Mouse (Mus musculus): ENCODE results near the gene Mecom. TPM values are rescaled to one million over a fixed set of nuclear protein-coding genes. Genes with fewer than 3 reads are reported as not detected.

Gene Mecom
- polyA plus RNA-seq, 1 experiment from 2014 or later, result 32.7 TPM

DNA sequence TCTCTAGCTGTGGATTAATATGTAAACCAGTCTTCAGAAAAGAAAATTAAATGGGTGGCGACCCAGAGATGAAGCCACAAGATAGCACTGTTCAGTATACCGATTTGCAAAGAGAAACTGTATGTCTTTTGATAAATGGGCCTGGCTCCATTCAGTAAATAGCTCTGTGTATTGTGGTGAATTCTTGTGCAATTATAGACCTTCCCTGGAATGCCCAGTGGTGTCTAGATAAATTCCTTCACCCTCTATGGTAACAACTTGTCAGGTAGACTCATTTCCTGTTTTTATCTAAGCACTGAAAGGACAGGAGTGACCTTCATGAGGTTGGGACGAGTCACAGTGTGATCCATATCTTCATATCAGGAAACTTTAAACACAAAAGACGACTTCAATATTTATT lies 571.2 kb downstream of the Mecom start:
- Histone ChIP-seq H3K27ac (ENCODE audit: low read depth, low read length) (no peak overlapping the region), H3K27me3 (ENCODE audit: control insufficient read depth, insufficient read depth, low read length) (no peaks in the 10 kb centered on the region), H3K9ac (ENCODE audit: low read length) (no peak overlapping the region), H3K4me1 (ENCODE audit: control insufficient read depth, insufficient read depth, low read length) (no peaks in the 10 kb centered on the region), H3K4me2 (no peak overlapping the region), H3K4me3 (ENCODE audit: low read depth, low read length) (no peak overlapping the region), H3K36me3 (ENCODE audit: control insufficient read depth, insufficient read depth, low read length) (no peaks in the 10 kb centered on the region), H3K9me3 (ENCODE audit: control insufficient read depth, low read length) (no peaks in the 10 kb centered on the region)
- ATAC-seq (ENCODE audit: low FRiP score) (no peak), DNase-seq (ENCODE audit: low spot score, missing footprints) (no peak)
- 87% methylated on average over 4 of the region's 4 CpGs for WGBS

DNA sequence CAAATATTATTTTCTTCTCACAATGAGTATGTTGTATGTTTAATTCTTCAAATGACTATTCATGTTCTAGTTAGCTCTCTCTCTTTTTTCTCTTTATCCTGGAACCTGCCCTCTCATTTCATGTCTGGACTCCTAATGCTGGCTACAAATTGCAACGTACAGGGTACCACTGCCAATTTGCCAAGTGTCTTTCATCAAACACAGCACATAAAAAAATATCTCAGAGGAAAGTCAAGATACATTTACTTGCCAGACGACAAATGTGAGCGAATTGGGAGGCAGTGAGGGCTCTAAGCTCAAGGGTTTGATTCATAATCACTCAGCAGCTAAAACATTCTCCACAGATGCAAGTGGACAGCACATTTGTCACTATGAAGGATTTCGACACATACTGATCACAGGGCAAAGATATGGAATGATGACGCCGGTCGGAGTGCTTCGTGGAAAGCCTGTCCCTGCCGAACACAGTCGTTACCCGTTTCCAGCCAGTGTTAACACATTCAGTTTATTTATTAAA lies 579.3 kb downstream of the Mecom start:
- 93% methylated on average over 11 of the region's 11 CpGs for WGBS
- Histone ChIP-seq H3K27ac (ENCODE audit: low read depth, low read length) (no peak overlapping the region), H3K36me3 (ENCODE audit: control insufficient read depth, insufficient read depth, low read length) (no peaks in the 10 kb centered on the region), H3K27me3 (ENCODE audit: control insufficient read depth, insufficient read depth, low read length) (no peaks in the 10 kb centered on the region), H3K4me2 (no peak overlapping the region), H3K4me1 (ENCODE audit: control insufficient read depth, insufficient read depth, low read length) (no peaks in the 10 kb centered on the region), H3K9me3 (ENCODE audit: control insufficient read depth, low read length) (no peaks in the 10 kb centered on the region), H3K9ac (ENCODE audit: low read length) (no peak overlapping the region), H3K4me3 (ENCODE audit: low read depth, low read length) (no peak overlapping the region)
- no peak for DNase-seq (ENCODE audit: low spot score, missing footprints)
- ATAC-seq (ENCODE audit: low FRiP score), result no peak

DNA sequence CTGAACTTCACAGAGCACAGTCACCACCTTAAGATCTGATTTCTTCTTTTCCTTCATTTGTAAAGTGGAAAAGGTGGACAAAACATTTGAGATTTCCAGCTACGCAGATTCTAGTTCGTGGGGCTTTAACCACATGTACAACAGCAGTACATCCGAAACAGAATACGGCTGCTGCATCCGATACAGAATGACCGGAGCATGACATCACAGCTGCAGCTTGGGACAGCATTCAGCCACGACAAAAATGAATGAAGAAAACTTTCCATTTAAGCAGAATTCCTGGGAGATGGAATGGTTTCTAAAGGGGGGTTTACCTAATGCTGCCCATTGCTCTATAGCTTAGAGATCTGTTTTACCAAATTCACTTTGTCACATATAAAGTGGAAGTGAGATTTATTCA lies 583.9 kb downstream of the Mecom start:
- DNase-seq (ENCODE audit: low spot score, missing footprints) (no peak), ATAC-seq (ENCODE audit: low FRiP score) (no peak)
- Histone ChIP-seq H3K27me3 (ENCODE audit: control insufficient read depth, insufficient read depth, low read length) (no peaks in the 10 kb centered on the region), H3K9me3 (ENCODE audit: control insufficient read depth, low read length) (no peaks in the 10 kb centered on the region), H3K4me1 (ENCODE audit: control insufficient read depth, insufficient read depth, low read length) (no peaks in the 10 kb centered on the region), H3K4me2 (no peak overlapping the region), H3K27ac (ENCODE audit: low read depth, low read length) (no peak overlapping the region), H3K36me3 (ENCODE audit: control insufficient read depth, insufficient read depth, low read length) (no peaks in the 10 kb centered on the region), H3K9ac (ENCODE audit: low read length) (no peak overlapping the region), H3K4me3 (ENCODE audit: low read depth, low read length) (no peak overlapping the region)
- WGBS, result 83% methylated on average over 7 of the region's 7 CpGs

DNA sequence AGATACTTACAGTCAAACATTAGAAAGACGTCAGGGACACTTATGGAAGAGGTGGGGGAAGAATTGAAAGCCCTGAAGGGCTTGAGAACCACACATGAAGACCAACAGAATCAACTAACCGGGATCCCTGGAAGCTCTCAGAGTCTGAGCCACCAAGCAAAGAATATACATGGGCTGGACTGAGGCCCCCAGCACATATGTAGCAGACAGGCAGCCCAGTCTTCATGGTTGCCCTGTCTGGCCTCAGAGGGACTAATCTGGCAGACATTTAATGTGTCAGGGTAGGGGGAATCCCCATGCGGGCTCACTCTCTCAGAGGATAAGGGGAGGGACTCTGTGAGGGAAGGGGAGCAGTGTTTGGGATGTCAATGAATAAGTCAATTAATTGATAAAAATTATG lies 584.4 kb downstream of the Mecom start:
- Histone ChIP-seq H3K9ac (ENCODE audit: low read length) (no peak overlapping the region), H3K4me3 (ENCODE audit: low read depth, low read length) (no peak overlapping the region), H3K36me3 (ENCODE audit: control insufficient read depth, insufficient read depth, low read length) (no peaks in the 10 kb centered on the region), H3K4me2 (no peak overlapping the region), H3K4me1 (ENCODE audit: control insufficient read depth, insufficient read depth, low read length) (no peaks in the 10 kb centered on the region), H3K9me3 (ENCODE audit: control insufficient read depth, low read length) (no peaks in the 10 kb centered on the region), H3K27me3 (ENCODE audit: control insufficient read depth, insufficient read depth, low read length) (no peaks in the 10 kb centered on the region), H3K27ac (ENCODE audit: low read depth, low read length) (no peak overlapping the region)
- DNase-seq (ENCODE audit: low spot score, missing footprints) (no peak), ATAC-seq (ENCODE audit: low FRiP score) (no peak)
- WGBS, result 82% methylated on average over 3 of the region's 3 CpGs

DNA sequence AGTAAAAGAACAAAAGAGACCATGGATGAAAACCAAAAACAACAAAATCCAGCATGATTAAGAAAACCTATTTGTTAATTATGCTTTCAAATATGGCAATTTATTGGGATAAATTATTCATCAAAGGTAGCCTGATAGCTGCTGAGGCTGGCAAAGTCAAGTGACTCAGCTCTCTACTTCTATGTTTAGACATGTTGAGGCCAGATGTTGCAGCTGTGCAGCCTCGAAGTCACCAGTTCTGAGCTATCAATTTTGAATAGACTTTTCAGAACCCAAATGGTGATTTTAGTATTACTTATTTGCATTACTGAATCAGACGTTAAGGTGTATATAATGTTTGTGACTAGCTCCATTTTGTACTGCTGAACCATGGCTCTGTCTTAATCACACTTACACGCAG lies 588.8 kb downstream of the Mecom start:
- no peak for DNase-seq (ENCODE audit: low spot score, missing footprints)
- Histone ChIP-seq H3K9ac (ENCODE audit: low read length) (no peak overlapping the region), H3K4me1 (ENCODE audit: control insufficient read depth, insufficient read depth, low read length) (no peaks in the 10 kb centered on the region), H3K9me3 (ENCODE audit: control insufficient read depth, low read length) (no peaks in the 10 kb centered on the region), H3K27ac (ENCODE audit: low read depth, low read length) (no peak overlapping the region), H3K27me3 (ENCODE audit: control insufficient read depth, insufficient read depth, low read length) (no peaks in the 10 kb centered on the region), H3K36me3 (ENCODE audit: control insufficient read depth, insufficient read depth, low read length) (no peaks in the 10 kb centered on the region), H3K4me2 (no peak overlapping the region), H3K4me3 (ENCODE audit: low read depth, low read length) (no peak overlapping the region)
- no peak for ATAC-seq (ENCODE audit: low FRiP score)
- WGBS, result 83% methylated on average over 3 of the region's 3 CpGs

DNA sequence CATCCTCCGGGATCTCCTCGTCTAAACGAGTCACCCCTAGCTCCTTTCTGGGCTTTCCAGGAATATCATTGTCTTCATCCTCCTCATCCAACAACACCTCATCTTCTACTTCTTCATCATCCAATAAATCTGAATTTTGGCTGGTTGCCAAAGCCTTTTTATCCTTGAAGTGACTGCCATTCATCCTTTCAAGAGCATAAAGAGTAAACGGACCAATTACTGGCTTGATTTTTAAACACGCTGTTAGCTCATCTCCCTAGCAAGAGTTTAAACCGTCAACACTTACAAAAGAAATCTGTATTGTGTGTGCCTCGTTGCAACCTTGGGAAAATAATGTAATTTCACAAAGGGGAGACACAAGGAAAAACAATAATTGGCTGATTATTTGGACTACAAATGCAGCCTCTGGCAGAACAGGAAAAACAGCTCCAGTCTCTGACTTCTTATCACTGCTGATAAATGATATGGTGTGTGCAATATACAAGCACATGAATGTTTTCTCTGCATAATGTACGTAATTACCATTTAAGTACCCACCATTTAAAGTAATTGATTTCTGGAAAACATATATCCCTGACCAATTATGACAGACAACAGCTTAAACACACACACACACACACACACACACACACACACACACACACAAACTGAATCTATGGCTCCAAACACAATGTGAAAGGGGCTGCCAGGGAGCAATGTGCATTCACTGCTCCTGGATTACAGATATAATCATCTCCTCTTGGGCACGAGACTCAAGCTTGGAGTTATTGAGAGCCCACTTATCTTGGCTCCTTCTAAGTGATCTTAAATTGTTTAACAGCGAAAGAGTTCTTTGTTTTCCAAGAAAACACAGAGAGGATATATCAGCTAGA lies 590.2 kb downstream of the Mecom start:
- Histone ChIP-seq H3K4me1 (ENCODE audit: control insufficient read depth, insufficient read depth, low read length) (no peaks in the 10 kb centered on the region), H3K4me3 (ENCODE audit: low read depth, low read length) (no peak overlapping the region), H3K9ac (ENCODE audit: low read length) (no peak overlapping the region), H3K9me3 (ENCODE audit: control insufficient read depth, low read length) (no peaks in the 10 kb centered on the region), H3K27me3 (ENCODE audit: control insufficient read depth, insufficient read depth, low read length) (no peaks in the 10 kb centered on the region), H3K27ac (ENCODE audit: low read depth, low read length) (no peak overlapping the region), H3K4me2 (no peak overlapping the region), H3K36me3 (ENCODE audit: control insufficient read depth, insufficient read depth, low read length) (no peaks in the 10 kb centered on the region)
- no peak for DNase-seq (ENCODE audit: low spot score, missing footprints)
- ATAC-seq (ENCODE audit: low FRiP score), result no peak
- WGBS, result 85% methylated on average over 10 of the region's 10 CpGs

DNA sequence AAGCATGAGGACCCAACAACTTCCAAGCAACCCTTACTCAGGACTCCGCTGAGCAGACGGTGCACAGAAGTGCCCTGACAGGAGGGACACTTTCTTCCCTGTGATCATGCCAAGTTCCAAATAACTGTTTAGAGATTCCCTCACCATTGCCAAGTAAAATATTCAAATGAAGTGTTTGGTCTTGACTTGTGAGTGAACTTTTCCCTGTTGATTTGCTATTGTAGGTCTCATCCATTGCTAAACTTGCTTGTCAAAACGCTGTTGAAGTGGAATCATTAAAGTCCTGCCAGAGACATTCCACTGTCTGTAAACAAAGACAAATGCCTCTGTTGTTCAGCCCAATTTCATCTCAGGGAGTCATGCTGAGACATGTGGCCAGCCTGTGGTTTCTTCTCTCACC lies 594.5 kb downstream of the Mecom start:
- 67% methylated on average over 3 of the region's 3 CpGs for WGBS
- Histone ChIP-seq H3K27me3 (ENCODE audit: control insufficient read depth, insufficient read depth, low read length) (no peaks in the 10 kb centered on the region), H3K9me3 (ENCODE audit: control insufficient read depth, low read length) (no peaks in the 10 kb centered on the region), H3K4me2 (no peak overlapping the region), H3K36me3 (ENCODE audit: control insufficient read depth, insufficient read depth, low read length) (no peaks in the 10 kb centered on the region), H3K4me3 (ENCODE audit: low read depth, low read length) (no peak overlapping the region), H3K9ac (ENCODE audit: low read length) (no peak overlapping the region), H3K27ac (ENCODE audit: low read depth, low read length) (no peak overlapping the region), H3K4me1 (ENCODE audit: control insufficient read depth, insufficient read depth, low read length) (no peaks in the 10 kb centered on the region)
- ATAC-seq (ENCODE audit: low FRiP score) (no peak), DNase-seq (ENCODE audit: low spot score, missing footprints) (no peak)

DNA sequence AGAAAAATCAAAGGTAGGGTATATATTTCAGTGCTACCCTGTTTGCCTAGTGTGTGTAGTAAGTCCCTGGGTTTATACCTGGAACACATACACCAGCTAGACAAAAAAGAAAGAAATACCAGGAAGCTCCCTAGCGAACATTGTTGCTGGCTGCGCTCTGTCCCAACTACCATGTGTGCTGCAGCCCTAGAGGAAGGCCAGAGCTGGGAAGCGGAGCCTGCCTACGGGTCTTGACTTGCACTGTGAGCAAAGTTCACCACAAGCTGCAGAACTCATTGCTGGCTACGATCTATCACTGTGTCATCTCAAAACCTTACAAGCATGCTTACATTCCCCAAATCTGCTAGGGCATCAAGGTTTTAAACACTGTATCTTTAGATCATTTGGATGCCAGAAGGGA lies 597.0 kb downstream of the Mecom start:
- Histone ChIP-seq H3K36me3 (ENCODE audit: control insufficient read depth, insufficient read depth, low read length) (no peaks in the 10 kb centered on the region), H3K9me3 (ENCODE audit: control insufficient read depth, low read length) (no peaks in the 10 kb centered on the region), H3K27me3 (ENCODE audit: control insufficient read depth, insufficient read depth, low read length) (no peaks in the 10 kb centered on the region), H3K27ac (ENCODE audit: low read depth, low read length) (no peak overlapping the region), H3K4me1 (ENCODE audit: control insufficient read depth, insufficient read depth, low read length) (no peaks in the 10 kb centered on the region), H3K4me2 (no peak overlapping the region), H3K4me3 (ENCODE audit: low read depth, low read length) (no peak overlapping the region), H3K9ac (ENCODE audit: low read length) (no peak overlapping the region)
- no peak for ATAC-seq (ENCODE audit: low FRiP score)
- 85% methylated on average over 5 of the region's 5 CpGs for WGBS
- no peak for DNase-seq (ENCODE audit: low spot score, missing footprints)

DNA sequence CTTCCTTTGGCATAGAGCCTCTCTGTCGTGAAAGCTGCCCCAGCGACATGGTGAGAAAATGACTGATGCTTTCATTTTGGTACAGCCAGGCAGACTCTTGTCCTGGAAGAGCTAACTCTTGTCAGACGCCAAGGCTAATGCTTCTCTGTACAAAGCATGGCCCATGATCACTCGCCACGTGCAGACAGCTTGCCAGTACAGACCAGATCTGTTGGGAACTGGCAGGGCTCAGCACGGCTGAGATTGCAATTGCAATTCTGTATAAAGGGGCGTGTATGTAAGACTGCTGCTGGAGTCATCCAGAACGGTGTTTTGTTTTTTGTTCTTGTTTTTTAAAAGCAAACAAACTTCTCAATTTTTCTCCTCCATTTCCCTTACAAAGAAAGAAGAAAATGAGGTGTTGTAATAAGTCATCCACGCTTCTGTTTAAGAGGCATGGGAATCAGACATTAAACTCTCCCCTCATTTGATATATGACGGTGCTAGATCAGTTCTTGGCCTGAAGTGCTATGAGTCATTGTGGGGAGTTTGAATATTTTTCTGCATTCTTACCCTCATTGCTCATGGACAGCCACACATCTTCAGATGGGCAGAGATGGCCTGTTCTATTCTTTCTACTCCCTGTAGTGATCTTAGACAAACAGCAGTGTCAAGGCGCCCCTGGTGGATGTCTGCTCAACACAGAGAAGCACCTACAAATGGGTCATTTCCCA lies 644.1 kb downstream of the Mecom start:
- Histone ChIP-seq H3K9me3 (ENCODE audit: control insufficient read depth, low read length) (no peaks in the 10 kb centered on the region), H3K4me1 (ENCODE audit: control insufficient read depth, insufficient read depth, low read length) (no peaks in the 10 kb centered on the region; the same call in 1 of the 2 replicates), H3K4me3 (ENCODE audit: low read depth, low read length) (no peak overlapping the region), H3K4me2 (no peak overlapping the region), H3K9ac (ENCODE audit: low read length) (no peak overlapping the region), H3K27ac (ENCODE audit: low read depth, low read length) (no peak overlapping the region), H3K27me3 (ENCODE audit: control insufficient read depth, insufficient read depth, low read length) (no peaks in the 10 kb centered on the region), H3K36me3 (ENCODE audit: control insufficient read depth, insufficient read depth, low read length) (no peaks in the 10 kb centered on the region)
- DNase-seq (ENCODE audit: low spot score, missing footprints) (no peak), ATAC-seq (ENCODE audit: low FRiP score) (no peak)
- WGBS, result 72% methylated on average over 11 of the region's 11 CpGs
